Mouse (Mus musculus) thymus, postnatal 0 days (tissue): ENCODE data around the gene Nipbl. TPM values are rescaled to one million over a fixed set of nuclear protein-coding genes. Genes with fewer than 3 reads are reported as not detected.
A peak's percentile ranks its signal among the peaks of the same experiment; 100 is the strongest.

Experiments
- DNase-seq: peaks from one replicate; pipeline ENCODE4 v3.0.0-alpha.2; 2015; ENCODE audit warnings: low spot score
- polyA plus RNA-seq: library from polyadenylated mRNA; unstranded; fragments of >200 nt; fragmentation: Nextera tagmentation; extraction: Ambion mirVana; gene quantifications from 2 replicates; pipeline ENCODE4 v1.2.1, GENCODE M21; 2015

The Nipbl gene
- polyA plus RNA-seq, 1 experiment from 2014 or later: 28.7 TPM

DNA sequence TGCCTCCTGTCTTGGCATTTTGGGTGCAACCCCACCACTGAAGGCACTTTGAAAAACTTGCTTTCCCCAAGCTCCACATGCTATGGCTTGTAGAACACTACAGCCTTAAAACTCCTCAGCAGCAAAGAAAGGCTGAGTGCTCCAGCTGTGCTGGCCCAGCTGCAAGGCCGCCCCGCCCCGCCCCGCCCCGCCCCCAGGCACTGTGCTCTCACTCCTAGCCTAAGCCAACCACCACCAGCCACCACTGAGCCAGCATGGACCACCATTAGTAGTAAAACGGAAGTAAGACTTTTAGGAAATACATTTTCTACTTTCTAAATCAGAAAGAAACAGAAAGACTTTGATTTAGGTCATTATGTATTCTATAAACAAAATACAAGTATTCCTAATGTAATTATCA lies 23.4 kb downstream of the Nipbl start:
- peak; percentile 73 for DNase-seq

DNA sequence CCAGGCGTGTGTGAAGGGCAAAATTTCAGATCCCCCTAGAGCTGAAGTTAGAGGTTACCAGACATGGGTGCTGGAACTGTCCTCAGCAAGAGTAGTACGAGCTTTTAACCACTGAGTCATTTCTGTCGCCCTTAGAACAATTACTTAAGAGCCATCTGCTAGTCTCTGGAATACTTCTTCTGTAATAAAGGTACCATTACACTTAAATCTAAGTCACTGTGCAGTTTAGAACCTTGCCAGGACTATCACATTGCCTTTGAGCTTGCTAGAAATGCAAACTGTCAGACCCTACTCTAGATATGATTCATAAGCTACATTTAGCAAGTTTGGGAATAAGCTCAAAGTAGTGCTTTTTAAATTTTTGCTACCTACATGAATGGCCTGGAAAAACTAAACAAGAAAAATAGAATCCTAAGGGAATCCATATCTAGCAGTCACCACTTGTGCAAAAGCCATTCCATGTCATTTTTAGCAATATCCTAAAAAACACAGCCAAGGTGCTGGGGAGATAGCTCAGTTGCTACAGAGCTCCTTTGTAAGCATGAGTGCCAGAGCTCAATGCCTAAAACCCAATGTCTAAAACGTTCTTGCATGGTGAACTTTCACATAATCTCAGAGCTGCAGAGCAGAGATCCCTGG lies 27.6 kb downstream of the Nipbl start:
- DNase-seq: no peak

DNA sequence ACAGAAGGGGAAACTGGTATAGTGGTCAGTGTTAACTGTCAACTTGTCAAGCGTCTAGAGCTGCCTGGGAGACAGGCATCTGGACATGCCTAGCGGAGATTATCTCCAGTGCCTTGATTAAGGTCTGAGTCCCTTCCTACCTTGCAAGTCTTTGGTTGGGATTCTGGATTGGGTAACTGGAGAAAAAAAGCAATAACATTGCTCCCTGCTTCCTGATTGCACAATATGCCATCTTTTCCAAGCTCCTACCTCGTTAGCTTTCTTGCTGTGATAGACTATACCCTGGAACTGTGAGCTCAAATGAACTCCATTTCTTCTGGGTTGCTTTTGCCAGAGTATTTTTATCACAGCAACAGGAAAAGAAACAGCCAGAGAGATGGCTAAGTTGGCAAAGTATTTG lies 30.9 kb downstream of the Nipbl start:
- DNase-seq: no peak

DNA sequence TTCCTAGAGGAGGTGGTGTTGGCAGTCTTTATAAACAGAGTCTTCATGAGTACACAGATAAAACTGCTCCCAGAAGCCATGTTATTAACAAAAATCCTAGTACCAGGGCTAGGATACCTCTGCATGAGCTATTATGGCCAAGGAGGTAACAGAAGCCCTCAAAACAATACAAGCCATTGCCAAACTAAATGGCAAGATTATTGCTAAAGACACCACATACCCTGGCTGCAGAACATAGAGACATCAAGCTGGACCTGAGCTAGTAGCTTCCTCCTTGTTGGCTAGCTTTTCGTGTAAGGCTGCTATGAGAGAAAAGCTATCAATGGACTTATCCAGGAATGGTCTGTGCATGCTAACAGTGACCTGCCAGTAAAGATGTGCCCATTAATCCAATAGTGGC lies 32.4 kb downstream of the Nipbl start:
- DNase-seq: no peak

DNA sequence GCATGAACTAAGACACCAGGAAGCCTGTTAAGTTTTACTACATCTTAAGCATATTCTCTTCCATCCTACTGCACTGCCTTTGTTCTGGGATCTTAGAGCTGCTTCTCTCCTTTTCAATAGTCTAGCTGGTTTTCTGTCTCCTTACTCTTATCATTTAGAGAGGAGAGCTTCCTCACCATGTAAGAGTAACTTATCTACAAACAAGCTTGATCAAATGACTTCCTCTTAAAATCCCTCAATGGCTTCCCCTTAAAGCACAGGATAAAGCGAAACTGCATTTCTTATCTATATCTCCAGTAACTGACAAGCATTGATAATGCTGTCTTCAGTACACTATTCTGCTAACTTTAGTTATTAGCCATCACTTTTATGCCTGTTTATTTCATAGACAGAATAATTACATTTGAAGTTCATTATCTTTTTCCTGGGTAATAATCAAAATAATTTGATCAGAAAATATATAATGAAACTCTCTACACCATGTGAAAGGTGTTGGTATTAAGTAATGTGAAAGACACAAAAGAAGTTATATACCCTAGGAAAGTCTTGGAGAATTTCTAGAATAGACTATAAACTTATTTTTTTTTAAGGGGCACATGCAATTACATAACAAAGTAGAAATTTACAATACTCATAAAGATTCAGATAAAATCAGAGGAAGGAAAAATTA lies 33.0 kb downstream of the Nipbl start:
- no peak for DNase-seq

DNA sequence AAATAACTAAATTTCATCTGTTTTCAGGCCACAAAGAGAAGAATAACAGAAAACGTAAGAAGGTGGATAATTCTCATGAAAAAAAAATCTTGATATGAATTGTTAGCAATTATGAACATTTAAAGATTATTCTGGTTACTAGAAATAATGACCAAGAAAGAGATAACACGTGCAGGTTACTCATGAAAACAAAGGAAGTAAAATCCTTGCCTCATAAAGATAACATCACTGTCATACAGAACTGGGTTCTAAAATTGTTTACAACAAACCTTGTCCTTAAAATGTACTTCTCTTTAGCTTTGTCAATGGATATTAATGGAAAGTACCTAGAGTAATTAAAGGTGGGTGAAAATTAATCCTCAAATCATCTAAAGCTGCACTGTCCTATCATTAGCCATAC lies 37.2 kb downstream of the Nipbl start:
- DNase-seq: no peak

GRCm38 (mm10) chr15:8406219-8406618 lies 38.0 kb downstream of the Nipbl start:
- no peak for DNase-seq

DNA sequence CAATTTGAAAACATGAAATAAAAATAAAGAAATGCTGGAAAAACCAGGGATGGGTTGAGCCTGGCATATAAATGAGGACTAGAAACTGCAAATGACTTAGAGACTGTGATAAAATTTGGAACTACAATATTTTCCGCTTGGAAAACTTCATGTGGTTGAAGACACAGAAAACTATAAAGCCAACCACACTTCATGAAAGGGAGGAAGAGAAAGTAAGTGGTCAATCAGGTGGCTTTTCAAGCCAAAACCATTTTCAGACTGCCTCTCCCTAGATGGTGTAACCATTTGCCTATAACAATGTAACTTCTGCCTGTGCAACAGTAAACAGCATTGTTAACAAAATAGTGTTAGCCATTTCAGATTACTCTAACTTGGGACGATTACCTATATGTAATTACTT lies 41.7 kb downstream of the Nipbl start:
- DNase-seq: no peak

DNA sequence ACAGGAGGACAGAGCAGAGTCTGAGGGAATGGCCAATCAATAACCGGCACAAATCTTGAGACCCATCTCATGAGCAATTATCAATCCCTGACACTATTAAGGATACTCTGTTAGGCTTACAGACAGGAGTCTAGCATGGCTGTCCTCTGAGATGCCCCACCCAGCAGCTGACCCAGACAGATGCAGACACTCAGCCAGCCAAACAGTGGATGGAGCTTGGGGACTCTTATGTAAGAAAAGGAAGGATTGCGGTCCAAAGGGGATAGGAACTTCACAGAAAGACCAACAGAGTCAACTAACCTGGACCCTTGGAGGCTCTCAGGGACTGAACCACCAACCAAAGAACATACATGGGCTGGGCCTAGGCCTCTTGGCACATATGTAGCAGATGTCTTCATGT lies 42.7 kb downstream of the Nipbl start:
- DNase-seq: no peak

GRCm38 (mm10) chr15:8391764-8392163 lies 52.5 kb downstream of the Nipbl start:
- no peak for DNase-seq

DNA sequence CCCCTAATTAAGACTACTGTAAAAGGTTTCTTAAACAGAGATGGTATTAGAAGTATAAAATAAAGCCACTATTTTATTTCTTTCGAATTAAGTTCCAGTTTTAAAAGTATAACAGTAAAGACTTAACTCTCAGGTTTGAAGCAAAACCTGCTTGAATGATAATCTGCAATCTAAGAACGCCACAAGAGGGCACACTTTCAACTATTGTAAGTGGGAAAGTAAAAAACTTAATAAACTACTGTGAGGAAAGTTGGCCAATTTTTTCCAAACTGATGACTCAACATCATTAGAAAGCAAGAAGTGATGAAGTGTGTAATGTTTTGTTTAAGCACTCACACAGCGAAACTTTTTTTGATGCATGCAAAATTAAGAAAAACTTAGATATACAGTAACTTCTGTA lies 62.0 kb downstream of the Nipbl start:
- peak; percentile 62 for DNase-seq

DNA sequence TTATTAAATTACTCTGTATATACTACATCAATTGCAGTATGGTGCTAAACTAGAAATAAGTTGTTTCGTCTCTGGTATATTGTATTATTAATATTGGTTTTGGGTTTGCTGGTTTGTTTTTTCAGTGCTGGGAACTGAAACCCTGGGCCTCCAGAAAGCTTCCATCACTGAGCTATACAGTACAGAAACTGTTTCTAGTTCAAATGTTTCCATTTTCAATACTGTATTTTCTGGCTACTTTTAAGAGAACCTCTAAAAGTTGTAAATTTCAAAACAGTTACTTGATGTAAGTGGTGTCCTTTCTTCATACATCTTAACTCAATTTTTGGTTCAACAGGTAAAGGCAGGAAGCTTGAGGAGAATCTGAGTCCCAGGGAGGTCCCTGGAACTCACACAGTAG lies 68.6 kb downstream of the Nipbl start:
- DNase-seq: no peak

DNA sequence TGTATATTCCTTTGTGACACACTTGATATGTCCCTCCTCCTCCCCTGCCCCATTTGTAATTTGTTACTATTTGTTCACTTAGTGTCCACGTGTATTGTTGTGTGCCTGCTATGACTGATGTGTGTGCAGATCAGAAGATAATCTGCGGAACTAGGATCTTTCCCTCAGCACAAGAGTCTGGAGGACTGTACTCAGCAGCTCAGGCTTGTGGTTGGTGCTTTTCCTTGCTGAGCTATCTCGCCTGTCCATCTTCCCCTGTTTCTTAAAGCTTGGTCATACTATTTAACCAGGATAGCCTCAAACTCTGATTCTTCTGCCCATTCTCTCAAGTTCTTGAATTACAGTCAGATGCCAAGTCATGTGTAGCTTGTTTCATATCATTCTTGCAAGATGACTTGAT lies 69.5 kb downstream of the Nipbl start:
- no peak for DNase-seq

DNA sequence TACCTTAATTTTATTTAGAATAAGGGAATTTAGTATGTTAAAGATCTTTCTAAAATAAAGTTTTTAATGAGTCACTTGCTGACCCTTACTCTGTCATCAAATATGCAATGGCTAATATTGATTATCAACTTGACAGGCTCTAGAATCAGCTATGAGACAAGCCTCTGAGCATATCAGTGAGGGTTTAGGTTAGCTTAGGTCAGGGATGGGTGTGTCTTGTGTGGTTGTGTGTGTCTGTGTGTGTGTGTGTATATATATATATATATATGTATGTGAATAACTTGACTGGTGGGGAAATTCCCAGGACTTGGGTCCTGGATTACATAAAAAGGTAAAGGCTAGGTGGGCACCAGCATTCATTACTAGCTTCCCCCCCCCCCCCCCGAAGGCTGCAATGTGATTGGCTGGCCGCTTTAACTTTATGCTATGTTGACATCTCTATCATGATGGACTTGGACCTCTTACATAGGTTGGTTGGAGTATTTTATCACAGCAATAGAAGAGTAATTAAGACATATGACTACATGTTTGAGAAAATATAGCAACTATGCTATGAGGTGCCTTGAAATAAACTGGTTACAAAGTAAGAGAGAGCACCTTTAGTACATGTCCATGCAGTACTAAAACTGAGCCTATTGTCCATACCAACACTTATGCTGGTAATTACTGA lies 97.0 kb downstream of the Nipbl start:
- DNase-seq: no peak

GRCm38 (mm10) chr15:8340596-8340995 lies 103.7 kb downstream of the Nipbl start:
- no peak for DNase-seq

- no peak for DNase-seq
Observed at GRCm38 (mm10) chr15:8331547-8331946, 112.7 kb downstream of the Nipbl start.

DNA sequence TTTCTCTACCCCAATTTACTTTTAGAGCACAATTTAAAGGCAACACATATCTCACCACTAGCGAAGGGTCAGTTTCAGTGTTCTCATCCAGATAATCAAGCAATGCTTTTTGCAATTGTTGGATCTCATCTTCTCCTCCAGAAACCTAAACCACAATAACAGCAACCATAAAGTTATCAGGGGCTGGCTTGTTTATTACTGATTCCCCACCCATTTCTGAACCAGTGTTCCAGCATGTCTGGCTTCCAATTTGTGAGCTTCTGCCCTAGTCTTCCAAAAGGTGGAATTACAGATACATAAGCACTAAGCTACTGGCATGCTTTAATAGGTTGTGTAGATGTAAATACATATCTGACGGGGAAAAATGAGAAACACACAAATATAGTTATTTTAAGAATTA lies 118.6 kb downstream of the Nipbl start:
- no peak for DNase-seq

DNA sequence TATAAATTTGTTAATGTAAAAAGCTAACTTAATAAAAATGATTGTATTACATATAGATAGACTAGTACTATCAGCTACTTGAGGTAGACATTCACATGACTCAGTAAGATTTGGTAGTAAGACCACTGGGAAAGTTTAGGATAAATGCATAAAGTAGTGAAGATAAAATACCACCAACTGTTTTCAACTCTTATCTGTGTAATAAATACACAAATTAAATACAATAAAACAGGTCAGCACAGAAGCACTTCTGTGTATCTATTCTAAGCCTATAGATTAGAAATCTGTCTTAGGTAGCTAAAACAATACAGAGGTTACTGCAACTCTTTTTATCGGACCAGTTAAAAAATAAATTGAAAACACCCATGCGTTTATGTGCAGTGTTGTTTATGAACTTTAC lies 119.4 kb downstream of the Nipbl start:
- no peak for DNase-seq

DNA sequence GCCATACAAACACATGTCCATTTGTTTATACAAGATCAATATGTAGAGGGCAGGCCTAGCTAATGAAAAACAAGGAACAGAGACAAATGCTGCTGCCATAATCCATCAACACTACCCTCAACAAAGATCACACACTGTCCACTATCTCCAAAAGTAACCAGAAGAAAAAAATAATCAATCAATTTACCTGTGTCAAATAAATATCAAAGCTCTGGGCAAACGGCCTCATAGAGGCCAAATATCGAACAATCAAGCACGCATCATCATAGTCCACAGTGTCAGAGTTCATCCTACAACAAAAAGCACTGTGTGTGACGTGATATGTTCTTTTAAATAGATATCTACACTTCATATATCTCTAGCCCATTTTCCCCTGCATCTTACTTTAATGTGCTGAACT lies 120.2 kb downstream of the Nipbl start:
- no peak for DNase-seq

DNA sequence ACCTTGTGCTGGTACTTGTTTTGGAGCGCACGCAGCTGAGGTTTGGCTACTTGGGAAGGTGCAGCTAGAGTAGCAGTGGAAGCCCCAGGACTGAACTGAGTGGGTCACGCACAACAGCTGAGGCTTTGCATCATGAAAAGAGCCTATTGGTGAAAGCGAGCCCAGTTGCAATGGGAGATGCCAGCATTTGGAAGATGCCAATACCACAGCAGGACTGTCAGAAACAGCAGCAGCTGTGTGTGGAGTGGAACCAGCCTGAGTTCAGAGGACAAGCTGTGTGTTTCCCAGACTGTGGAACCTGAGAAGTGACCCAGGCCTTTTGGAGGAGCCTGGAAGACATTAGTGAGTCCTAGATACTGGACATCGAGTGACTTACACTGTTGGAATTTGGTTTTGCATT lies 122.8 kb downstream of the Nipbl start:
- DNase-seq: no peak

- no peak for DNase-seq
Observed at GRCm38 (mm10) chr15:8319191-8319590, 125.1 kb downstream of the Nipbl start.

DNA sequence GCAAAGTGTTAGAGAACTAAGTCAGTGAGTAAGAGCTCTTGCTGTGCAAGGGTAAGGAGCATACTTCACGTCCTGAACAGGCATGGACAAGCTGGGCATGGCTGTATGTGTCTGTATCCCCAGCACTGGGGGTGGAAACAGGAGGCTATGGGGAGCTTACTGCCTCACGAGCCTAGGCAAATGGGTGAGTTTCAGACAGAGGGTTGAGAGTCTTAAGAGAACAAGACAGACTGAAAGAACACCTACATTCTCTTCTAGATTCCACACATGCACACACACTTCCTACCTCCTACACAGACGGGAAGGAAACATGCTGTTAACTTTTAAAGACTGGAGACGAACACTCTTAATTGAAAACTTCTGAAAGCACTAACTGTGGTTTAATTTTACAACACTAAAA lies 126.9 kb downstream of the Nipbl start:
- no peak for DNase-seq

GRCm38 (mm10) chr15:8305474-8305873 lies 138.8 kb downstream of the Nipbl start:
- DNase-seq: no peak
